Mouse (Mus musculus): ENCODE results near the gene Ncam1. TPM values are rescaled to one million over a fixed set of nuclear protein-coding genes. Genes with fewer than 3 reads are reported as not detected.

Ncam1 gene
- polyA plus RNA-seq, 1 experiment from 2014 or later = 2.0 TPM

GRCm38 (mm10) chr9:49612387-49612786, 186.3 kb downstream of the Ncam1 start:
- no peaks in the 10 kb centered on the region for H3K36me3 ChIP-seq (replicated peaks; ENCODE audit: insufficient read depth, low read length)
- TF ChIP-seq EP300 (IDR thresholded peaks at IDR 0.05; ENCODE audit: low read depth) = no peak
- no peak for TF ChIP-seq CTCF (IDR thresholded peaks at IDR 0.05; ENCODE audit: low read depth)
- H3K9me3 ChIP-seq (ENCODE audit: low read length) = no peaks in the 10 kb centered on the region
- no peak overlapping the region for H3K9ac ChIP-seq (replicated peaks)
- DNase-seq (no peak), ATAC-seq (no peak)
- no peak overlapping the region for H3K27ac ChIP-seq (ENCODE audit: low read depth)
- H3K4me2 ChIP-seq (ENCODE audit: low read depth, low read length) = no peak overlapping the region
- no peaks in the 10 kb centered on the region for H3K27me3 ChIP-seq (ENCODE audit: insufficient read depth, low read length)
- no peak overlapping the region for H3K4me3 ChIP-seq (ENCODE audit: low read depth, low read length)
- no peaks in the 10 kb centered on the region for H3K4me1 ChIP-seq (ENCODE audit: insufficient read depth)

GRCm38 (mm10) chr9:49608191-49608590, 190.5 kb downstream of the Ncam1 start:
- H3K4me1 ChIP-seq (ENCODE audit: insufficient read depth) = no peaks in the 10 kb centered on the region
- no peak for ATAC-seq

GRCm38 (mm10) chr9:49606717-49607116, 192.0 kb downstream of the Ncam1 start:
- Histone ChIP-seq H3K27ac (ENCODE audit: low read depth) (no peak overlapping the region), H3K36me3 (replicated peaks; ENCODE audit: insufficient read depth, low read length) (no peaks in the 10 kb centered on the region), H3K4me1 (ENCODE audit: insufficient read depth) (no peaks in the 10 kb centered on the region), H3K4me3 (ENCODE audit: low read depth, low read length) (no peak overlapping the region), H3K9ac (replicated peaks) (no peak overlapping the region), H3K9me3 (ENCODE audit: low read length) (no peaks in the 10 kb centered on the region), H3K27me3 (ENCODE audit: insufficient read depth, low read length) (no peaks in the 10 kb centered on the region), H3K4me2 (ENCODE audit: low read depth, low read length) (no peak overlapping the region)
- DNase-seq = no peak
- no peak for ATAC-seq
- WGBS (ENCODE audit: insufficient replicate concordance) = 52% methylated on average over 2 of the region's 2 CpGs
- TF ChIP-seq CTCF (IDR thresholded peaks at IDR 0.05; ENCODE audit: low read depth) (no peak), EP300 (IDR thresholded peaks at IDR 0.05; ENCODE audit: low read depth) (no peak)

More at GRCm38 (mm10) chr9:49608191-49608590, 190.5 kb downstream of the Ncam1 start:
- no peaks in the 10 kb centered on the region for H3K9me3 ChIP-seq (ENCODE audit: low read length)
- no peak overlapping the region for H3K27ac ChIP-seq (ENCODE audit: low read depth)
- no peak for DNase-seq
- H3K4me3 ChIP-seq (ENCODE audit: low read depth, low read length) = no peak overlapping the region
- no peak overlapping the region for H3K9ac ChIP-seq (replicated peaks)
- H3K27me3 ChIP-seq (ENCODE audit: insufficient read depth, low read length) = no peaks in the 10 kb centered on the region
- no peaks in the 10 kb centered on the region for H3K36me3 ChIP-seq (replicated peaks; ENCODE audit: insufficient read depth, low read length)
- WGBS (ENCODE audit: insufficient replicate concordance) = 29% methylated on average over 2 of the region's 2 CpGs
- TF ChIP-seq CTCF (IDR thresholded peaks at IDR 0.05; ENCODE audit: low read depth) (no peak), EP300 (IDR thresholded peaks at IDR 0.05; ENCODE audit: low read depth) (no peak)
- H3K4me2 ChIP-seq (ENCODE audit: low read depth, low read length) = no peak overlapping the region

- H3K4me3 ChIP-seq (ENCODE audit: low read depth, low read length) = no peak overlapping the region
- ATAC-seq = no peak
Measured at GRCm38 (mm10) chr9:49606317-49606716, 192.4 kb downstream of the Ncam1 start.

GRCm38 (mm10) chr9:49605791-49606190, 192.9 kb downstream of the Ncam1 start:
- Histone ChIP-seq H3K4me2 (ENCODE audit: low read depth, low read length) (no peak overlapping the region), H3K36me3 (replicated peaks; ENCODE audit: insufficient read depth, low read length) (no peaks in the 10 kb centered on the region), H3K9me3 (ENCODE audit: low read length) (no peaks in the 10 kb centered on the region), H3K27me3 (ENCODE audit: insufficient read depth, low read length) (no peaks in the 10 kb centered on the region), H3K4me3 (ENCODE audit: low read depth, low read length) (no peak overlapping the region), H3K9ac (replicated peaks) (no peak overlapping the region), H3K4me1 (ENCODE audit: insufficient read depth) (no peaks in the 10 kb centered on the region), H3K27ac (ENCODE audit: low read depth) (no peak overlapping the region)
- no peak for DNase-seq
- no peak for TF ChIP-seq CTCF (IDR thresholded peaks at IDR 0.05; ENCODE audit: low read depth)
- ATAC-seq = no peak
- WGBS (ENCODE audit: insufficient replicate concordance) = 66% methylated on average over 4 of the region's 4 CpGs

More at GRCm38 (mm10) chr9:49606317-49606716, 192.4 kb downstream of the Ncam1 start:
- no peaks in the 10 kb centered on the region for H3K4me1 ChIP-seq (ENCODE audit: insufficient read depth)
- H3K4me2 ChIP-seq (ENCODE audit: low read depth, low read length) = no peak overlapping the region
- H3K27ac ChIP-seq (ENCODE audit: low read depth) = no peak overlapping the region
- TF ChIP-seq EP300 (IDR thresholded peaks at IDR 0.05; ENCODE audit: low read depth) (no peak), CTCF (IDR thresholded peaks at IDR 0.05; ENCODE audit: low read depth) (no peak)
- H3K9me3 ChIP-seq (ENCODE audit: low read length) = no peaks in the 10 kb centered on the region
- H3K36me3 ChIP-seq (replicated peaks; ENCODE audit: insufficient read depth, low read length) = no peaks in the 10 kb centered on the region
- no peaks in the 10 kb centered on the region for H3K27me3 ChIP-seq (ENCODE audit: insufficient read depth, low read length)
- WGBS (ENCODE audit: insufficient replicate concordance) = 48% methylated on average over 5 of the region's 5 CpGs
- no peak for DNase-seq
- no peak overlapping the region for H3K9ac ChIP-seq (replicated peaks)

GRCm38 (mm10) chr9:49605351-49605750, 193.4 kb downstream of the Ncam1 start:
- H3K36me3 ChIP-seq (replicated peaks; ENCODE audit: insufficient read depth, low read length) = no peaks in the 10 kb centered on the region

GRCm38 (mm10) chr9:49601215-49601614, 197.5 kb downstream of the Ncam1 start:
- TF ChIP-seq CTCF (IDR thresholded peaks at IDR 0.05; ENCODE audit: low read depth) = no peak
- TF ChIP-seq EP300 (IDR thresholded peaks at IDR 0.05; ENCODE audit: low read depth) = no peak
- H3K27ac ChIP-seq (ENCODE audit: low read depth) = no peak overlapping the region
- no peak overlapping the region for H3K4me2 ChIP-seq (ENCODE audit: low read depth, low read length)
- no peaks in the 10 kb centered on the region for H3K36me3 ChIP-seq (replicated peaks; ENCODE audit: insufficient read depth, low read length)
- H3K4me1 ChIP-seq (ENCODE audit: insufficient read depth) = no peaks in the 10 kb centered on the region
- no peaks in the 10 kb centered on the region for H3K9me3 ChIP-seq (ENCODE audit: low read length)
- H3K4me3 ChIP-seq (ENCODE audit: low read depth, low read length) = no peak overlapping the region
- no peak for ATAC-seq
- no peak overlapping the region for H3K9ac ChIP-seq (replicated peaks)
- no peaks in the 10 kb centered on the region for H3K27me3 ChIP-seq (ENCODE audit: insufficient read depth, low read length)
- DNase-seq = no peak
- WGBS (ENCODE audit: insufficient replicate concordance) = 70% methylated on average over 4 of the region's 4 CpGs

More at GRCm38 (mm10) chr9:49605351-49605750, 193.4 kb downstream of the Ncam1 start:
- H3K27me3 ChIP-seq (ENCODE audit: insufficient read depth, low read length) = no peaks in the 10 kb centered on the region
- TF ChIP-seq CTCF (IDR thresholded peaks at IDR 0.05; ENCODE audit: low read depth) (no peak), EP300 (IDR thresholded peaks at IDR 0.05; ENCODE audit: low read depth) (no peak)
- no peak overlapping the region for H3K27ac ChIP-seq (ENCODE audit: low read depth)
- no peaks in the 10 kb centered on the region for H3K4me1 ChIP-seq (ENCODE audit: insufficient read depth)
- no peaks in the 10 kb centered on the region for H3K9me3 ChIP-seq (ENCODE audit: low read length)
- ATAC-seq = no peak
- no peak overlapping the region for H3K9ac ChIP-seq (replicated peaks)
- no peak overlapping the region for H3K4me3 ChIP-seq (ENCODE audit: low read depth, low read length)
- no peak for DNase-seq
- H3K4me2 ChIP-seq (ENCODE audit: low read depth, low read length) = no peak overlapping the region
- 79% methylated on average over 3 of the region's 3 CpGs for WGBS (ENCODE audit: insufficient replicate concordance)

Data from liver, postnatal 0 days (tissue).